Mouse (Mus musculus) layer of hippocampus, adult 11-12 months (tissue): ENCODE results near the gene Kcnip3.

Source experiments
- DNase-seq: peaks from one replicate; pipeline ENCODE4 v3.0.0; 2022; ENCODE audit warnings: low spot score

The Kcnip3 gene

GRCm38 (mm10) chr2:127522006-127522441 lies at the start of gene Kcnip3:
TSS of gene Kcnip3 (minus strand) at chr2:127522094.
- peak; percentile 76 for DNase-seq

- DNase-seq = peak; percentile 96
Observed at GRCm38 (mm10) chr2:127559070-127559966, 37.4 kb upstream of the Kcnip3 start.

- peak; percentile 60 for DNase-seq
Observed at GRCm38 (mm10) chr2:127551078-127551477, 29.2 kb upstream of the Kcnip3 start.

GRCm38 (mm10) chr2:127550446-127550845 lies 28.6 kb upstream of the Kcnip3 start:
- no peak for DNase-seq

- no peak for DNase-seq
Observed at GRCm38 (mm10) chr2:127549711-127550110, 27.8 kb upstream of the Kcnip3 start.

- DNase-seq = no peak
Observed at GRCm38 (mm10) chr2:127548342-127549074, 26.6 kb upstream of the Kcnip3 start.

GRCm38 (mm10) chr2:127541697-127542096 lies 19.8 kb upstream of the Kcnip3 start:
- DNase-seq = no peak

- no peak for DNase-seq
Observed at GRCm38 (mm10) chr2:127541185-127541584, 19.3 kb upstream of the Kcnip3 start, which contains the start of gene Prom2. TSS of gene Prom2 (minus strand) at chr2:127541467.

GRCm38 (mm10) chr2:127539494-127539893 lies 17.6 kb upstream of the Kcnip3 start:
- no peak for DNase-seq

GRCm38 (mm10) chr2:127537548-127537947 lies 15.7 kb upstream of the Kcnip3 start:
- peak; percentile 56 for DNase-seq

- no peak for DNase-seq
Observed at GRCm38 (mm10) chr2:127535363-127535762, 13.5 kb upstream of the Kcnip3 start.

GRCm38 (mm10) chr2:127532379-127532778 lies 10.5 kb upstream of the Kcnip3 start:
- no peak for DNase-seq

- DNase-seq = no peak
Observed at GRCm38 (mm10) chr2:127531592-127531991, 9.7 kb upstream of the Kcnip3 start.

GRCm38 (mm10) chr2:127530418-127530817 lies 8.5 kb upstream of the Kcnip3 start:
- DNase-seq = no peak

GRCm38 (mm10) chr2:127525004-127525775 lies 3.3 kb upstream of the Kcnip3 start:
- peak; percentile 3 for DNase-seq

GRCm38 (mm10) chr2:127523950-127524729 lies 2.2 kb upstream of the Kcnip3 start:
- peak; percentile 46 for DNase-seq

GRCm38 (mm10) chr2:127521172-127522005 lies 505 bp downstream of the Kcnip3 start:
- peak; percentile 71 for DNase-seq

- DNase-seq = no peak
Observed at GRCm38 (mm10) chr2:127520123-127520522, 1.8 kb downstream of the Kcnip3 start.

GRCm38 (mm10) chr2:127519308-127519707 lies 2.6 kb downstream of the Kcnip3 start:
- DNase-seq = no peak

- no peak for DNase-seq
Observed at GRCm38 (mm10) chr2:127518831-127519230, 3.1 kb downstream of the Kcnip3 start.
